Mouse (Mus musculus): ENCODE measurements at regions not wholly inside any gene's neighbourhood (a gene's known extent, or its start where the extent isn't known, plus 50 kb on each side); places are given as distances from the start of the nearest gene placed in this dataset.

GRCm38 (mm10) chr13:101612786-101613185 lies 155.2 kb downstream of the Pik3r1 start:
- no peak overlapping the region; the same call in 1 of the 2 replicates for H3K9ac ChIP-seq (replicated peaks)
- DNase-seq (ENCODE audit: low read depth in 3 of 3, low spot score in 3 of 3) (no peak), ATAC-seq (ENCODE audit: insufficient read depth) (no peak)
- peaks cover 59 to 63% of the 10 kb centered on the region in 2 experiments for H3K4me1 ChIP-seq (replicated peaks; ENCODE audit: control insufficient read depth in 2 of 2, insufficient read depth in 2 of 2, low read length in 1 of 2)
- no peak overlapping the region for H3K4me2 ChIP-seq (ENCODE audit: low read depth)
- H3K27me3 ChIP-seq (ENCODE audit: control insufficient read depth, insufficient read depth, low read length) = no peaks in the 10 kb centered on the region
- WGBS (ENCODE audit: insufficient replicate concordance) = 80% methylated on average over 2 of the region's 2 CpGs
- H3K9me3 ChIP-seq (ENCODE audit: control insufficient read depth, low read length) = no peaks in the 10 kb centered on the region
- TF ChIP-seq CTCF (IDR thresholded peaks at IDR 0.05; ENCODE audit: low read depth) (no peak), EP300 (IDR thresholded peaks at IDR 0.05; ENCODE audit: low read depth) (no peak)
- H3K27ac ChIP-seq = peak overlapping the region; percentile 67
- H3K36me3 ChIP-seq (replicated peaks; ENCODE audit: control insufficient read depth, insufficient read depth, low read depth) = no peaks in the 10 kb centered on the region
- H3K4me3 ChIP-seq (ENCODE audit: insufficient read depth in 1 of 2, low read depth in 2 of 2, low read length in 2 of 2) = no peak overlapping the region

- H3K4me2 ChIP-seq (ENCODE audit: low read depth) = peak overlapping the region; percentile 66
- TF ChIP-seq EP300 (IDR thresholded peaks at IDR 0.05; ENCODE audit: low read depth) (peak; percentile 98), CTCF (IDR thresholded peaks at IDR 0.05; ENCODE audit: low read depth) (peak; percentile 31; the same call in 1 of the 2 replicates)
- H3K27ac ChIP-seq = peak overlapping the region; percentile 96
- WGBS (ENCODE audit: insufficient replicate concordance) = 21% methylated on average over 6 of the region's 6 CpGs
- peak; percentile 99 for ATAC-seq (ENCODE audit: insufficient read depth)
- peak overlapping the region; percentile 65 for H3K9ac ChIP-seq (replicated peaks)
- no peak overlapping the region for H3K4me3 ChIP-seq (ENCODE audit: insufficient read depth in 1 of 2, low read depth in 2 of 2, low read length in 2 of 2)
- H3K4me1 ChIP-seq (replicated peaks; ENCODE audit: control insufficient read depth in 2 of 2, insufficient read depth in 2 of 2, low read length in 1 of 2) = peaks cover 59 to 63% of the 10 kb centered on the region in 2 experiments
- peak; percentile 94 to 95 (median 95) for DNase-seq (ENCODE audit: low read depth in 3 of 3, low spot score in 3 of 3)
- no peaks in the 10 kb centered on the region for H3K9me3 ChIP-seq (ENCODE audit: control insufficient read depth, low read length)
- H3K36me3 ChIP-seq (replicated peaks; ENCODE audit: control insufficient read depth, insufficient read depth, low read depth) = no peaks in the 10 kb centered on the region
- H3K27me3 ChIP-seq (ENCODE audit: control insufficient read depth, insufficient read depth, low read length) = no peaks in the 10 kb centered on the region
Measured at GRCm38 (mm10) chr13:101611725-101612124, 156.3 kb downstream of the Pik3r1 start.

- H3K27me3 ChIP-seq (ENCODE audit: control insufficient read depth, insufficient read depth, low read length) = no peaks in the 10 kb centered on the region
- H3K9ac ChIP-seq (replicated peaks) = no peak overlapping the region
- ATAC-seq (ENCODE audit: insufficient read depth) (no peak), DNase-seq (ENCODE audit: low read depth in 3 of 3, low spot score in 3 of 3) (no peak)
- WGBS (ENCODE audit: insufficient replicate concordance) = 74% methylated on average over 1 of the region's 1 CpGs
- H3K4me1 ChIP-seq (replicated peaks; ENCODE audit: control insufficient read depth in 2 of 2, insufficient read depth in 2 of 2, low read length in 1 of 2) = peaks cover 42% of the 10 kb centered on the region in 2 experiments
- H3K4me3 ChIP-seq (ENCODE audit: insufficient read depth in 1 of 2, low read depth in 2 of 2, low read length in 2 of 2) = no peak overlapping the region
- H3K4me2 ChIP-seq (ENCODE audit: low read depth) = no peak overlapping the region
- no peak for TF ChIP-seq EP300 (IDR thresholded peaks at IDR 0.05; ENCODE audit: low read depth)
- no peak for TF ChIP-seq CTCF (IDR thresholded peaks at IDR 0.05; ENCODE audit: low read depth)
- no peaks in the 10 kb centered on the region for H3K36me3 ChIP-seq (replicated peaks; ENCODE audit: control insufficient read depth, insufficient read depth, low read depth)
- no peak overlapping the region for H3K27ac ChIP-seq
- H3K9me3 ChIP-seq (ENCODE audit: control insufficient read depth, low read length) = no peaks in the 10 kb centered on the region
Measured at GRCm38 (mm10) chr13:101606184-101606730, 161.8 kb downstream of the Pik3r1 start.

GRCm38 (mm10) chr13:101605685-101606084 lies 162.3 kb downstream of the Pik3r1 start:
- Histone ChIP-seq H3K27ac (no peak overlapping the region), H3K27me3 (ENCODE audit: control insufficient read depth, insufficient read depth, low read length) (no peaks in the 10 kb centered on the region), H3K4me2 (ENCODE audit: low read depth) (no peak overlapping the region), H3K9me3 (ENCODE audit: control insufficient read depth, low read length) (no peaks in the 10 kb centered on the region), H3K4me3 (ENCODE audit: insufficient read depth in 1 of 2, low read depth in 2 of 2, low read length in 2 of 2) (no peak overlapping the region), H3K36me3 (replicated peaks; ENCODE audit: control insufficient read depth, insufficient read depth, low read depth) (no peaks in the 10 kb centered on the region), H3K4me1 (replicated peaks; ENCODE audit: control insufficient read depth in 2 of 2, insufficient read depth in 2 of 2, low read length in 1 of 2) (peaks cover 36% of the 10 kb centered on the region in 2 experiments), H3K9ac (replicated peaks) (no peak overlapping the region)
- WGBS (ENCODE audit: insufficient replicate concordance) = 72% methylated on average over 4 of the region's 4 CpGs
- no peak for DNase-seq (ENCODE audit: low read depth in 3 of 3, low spot score in 3 of 3)
- TF ChIP-seq CTCF (IDR thresholded peaks at IDR 0.05; ENCODE audit: low read depth) (no peak), EP300 (IDR thresholded peaks at IDR 0.05; ENCODE audit: low read depth) (no peak)
- ATAC-seq (ENCODE audit: insufficient read depth) = no peak

GRCm38 (mm10) chr13:101605051-101605450 lies 163.0 kb downstream of the Pik3r1 start:
- no peaks in the 10 kb centered on the region for H3K27me3 ChIP-seq (ENCODE audit: control insufficient read depth, insufficient read depth, low read length)

More at GRCm38 (mm10) chr13:101605051-101605450, 163.0 kb downstream of the Pik3r1 start:
- no peak overlapping the region for H3K27ac ChIP-seq
- 76% methylated on average over 4 of the region's 4 CpGs for WGBS (ENCODE audit: insufficient replicate concordance)
- no peaks in the 10 kb centered on the region for H3K9me3 ChIP-seq (ENCODE audit: control insufficient read depth, low read length)
- ATAC-seq (ENCODE audit: insufficient read depth) = no peak
- H3K4me1 ChIP-seq (replicated peaks; ENCODE audit: control insufficient read depth in 2 of 2, insufficient read depth in 2 of 2, low read length in 1 of 2) = peaks cover 30 to 31% of the 10 kb centered on the region in 2 experiments
- H3K36me3 ChIP-seq (replicated peaks; ENCODE audit: control insufficient read depth, insufficient read depth, low read depth) = no peaks in the 10 kb centered on the region
- H3K4me3 ChIP-seq (ENCODE audit: insufficient read depth in 1 of 2, low read depth in 2 of 2, low read length in 2 of 2) = no peak overlapping the region
- DNase-seq (ENCODE audit: low read depth in 3 of 3, low spot score in 3 of 3) = no peak
- no peak overlapping the region for H3K4me2 ChIP-seq (ENCODE audit: low read depth)
- no peak overlapping the region for H3K9ac ChIP-seq (replicated peaks)
- TF ChIP-seq EP300 (IDR thresholded peaks at IDR 0.05; ENCODE audit: low read depth) (no peak), CTCF (IDR thresholded peaks at IDR 0.05; ENCODE audit: low read depth) (no peak)

Data from liver, embryonic 14.5 days (tissue).